Mouse (Mus musculus) ES-E14 (cell line): Measurements from ENCODE around the gene Frmd5. TPM values are rescaled to one million over a fixed set of nuclear protein-coding genes. Genes with fewer than 3 reads are reported as not detected.

Experiments used
- DNase-seq: peaks from one replicate; pipeline ENCODE4 v3.0.0-alpha.2; 2013; ENCODE audit warnings: low read depth, low spot score
- H3K27ac ChIP-seq: 2 replicates; pipeline ENCODE4 v1.5.1; 2012; ENCODE audit warnings: low read depth, mild to moderate bottlenecking, low read length, moderate library complexity, mixed read lengths; ENCODE audit not compliant: poor library complexity, insufficient read depth, severe bottlenecking
- H3K36me3 ChIP-seq: 2 replicates; pipeline ENCODE4 v1.6.1; 2012; ENCODE audit warnings: mild to moderate bottlenecking, low read length, moderate library complexity, mixed read lengths; ENCODE audit not compliant: control insufficient read depth, poor library complexity, insufficient read depth, severe bottlenecking
- H3K4me1 ChIP-seq, 2 experiments: fragments of 150-350 bp in 1 of 2; sonication (generic) in 1 of 2; 2 replicates each; pipeline ENCODE4 v1.6.1; 2012; ENCODE audit warnings: low read length in 2 of 2, mild to moderate bottlenecking in 1 of 2, mixed read lengths in 1 of 2; ENCODE audit not compliant: control insufficient read depth in 2 of 2, insufficient read depth in 2 of 2, poor library complexity in 1 of 2
- H3K4me3 ChIP-seq, 2 experiments: fragments of 150-350 bp in 1 of 2; sonication (generic) in 1 of 2; 2 replicates each; pipeline ENCODE4 v1.5.1; 2012; ENCODE audit warnings: low read length in 2 of 2, low read depth in 1 of 2, mild to moderate bottlenecking in 1 of 2, mixed read lengths in 1 of 2; ENCODE audit not compliant: insufficient read depth in 1 of 2, poor library complexity in 1 of 2, severe bottlenecking in 1 of 2
- H3K9ac ChIP-seq: 2 replicates; pipeline ENCODE4 v1.6.1; 2012; ENCODE audit warnings: low read depth, mild to moderate bottlenecking, low read length, mixed read lengths; ENCODE audit not compliant: poor library complexity, insufficient read depth, severe bottlenecking
- H3K9me3 ChIP-seq: fragments of 150-350 bp; sonication (generic); 2 replicates; pipeline ENCODE4 v1.6.1; 2012; ENCODE audit warnings: low read depth, mild to moderate bottlenecking, low read length; ENCODE audit not compliant: control insufficient read depth, insufficient read depth
- CHD2 ChIP-seq: IDR thresholded peaks from 2 replicates; pipeline ENCODE4 v1.6.1; 2014; ENCODE audit warnings: mild to moderate bottlenecking, low read depth, low read length, inconsistent platforms
- HCFC1 ChIP-seq: IDR thresholded peaks from 2 replicates; pipeline ENCODE4 v1.6.1; 2012; ENCODE audit warnings: low read length, inconsistent platforms, borderline replicate concordance; ENCODE audit not compliant: insufficient read depth
- MAFK ChIP-seq: IDR thresholded peaks from 2 replicates; pipeline ENCODE4 v1.6.1; 2014; ENCODE audit warnings: mild to moderate bottlenecking, low read depth, low read length, inconsistent platforms; ENCODE audit not compliant: insufficient read depth
- ZC3H11A ChIP-seq: IDR thresholded peaks from 2 replicates; pipeline ENCODE4 v1.6.1; 2012; ENCODE audit warnings: low read depth, mild to moderate bottlenecking, inconsistent platforms, low read length, borderline replicate concordance
- ZNF384 ChIP-seq: IDR thresholded peaks from 2 replicates; pipeline ENCODE4 v1.6.1; 2012; ENCODE audit warnings: low read depth, low read length, inconsistent platforms
- in situ Hi-C, 2 experiments: fragments of 600-800 bp; cut with MboI; formaldehyde crosslinking; loops; one replicate each; pipeline ENCODE4 v1.15.1; 2025; ENCODE audit warnings: low sequenced_read_pairs in 2 of 2, inconsistent platforms in 1 of 2; ENCODE audit not compliant: unreplicated experiment in 2 of 2
- total RNA-seq: library from RNA; depleted of rRNA; stranded (reverse); fragments of 300-350 nt; gene quantifications from 2 replicates; pipeline ENCODE4 v1.2.3, GENCODE M21; 2012

The Frmd5 gene
- total RNA-seq, 1 experiment, result 4.8 TPM

DNA sequence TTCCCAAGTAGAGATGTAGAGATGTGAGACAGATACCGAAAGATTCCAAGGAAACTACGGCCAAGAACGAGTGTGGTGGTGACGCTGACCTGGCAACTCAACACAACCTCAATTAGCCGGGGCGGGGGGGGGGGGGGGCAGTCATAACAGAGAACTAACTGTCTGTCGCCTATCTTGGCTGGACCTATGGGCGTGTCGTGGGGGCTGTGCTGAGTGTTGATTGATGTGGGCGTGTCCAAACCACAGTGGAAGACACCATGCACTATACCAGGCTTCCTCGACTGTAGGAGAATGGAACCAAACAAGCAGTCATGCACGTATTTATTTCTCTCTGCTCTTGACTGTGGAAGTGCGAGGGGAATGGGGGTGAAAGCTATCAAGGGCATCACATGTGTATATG is 19.1 kb downstream of the Frmd5 start:
- Histone ChIP-seq H3K9ac (no peak overlapping the region), H3K36me3 (no peaks in the 10 kb centered on the region), H3K9me3 (no peaks in the 10 kb centered on the region), H3K4me1 (peaks cover 0 to 5% of the 10 kb centered on the region in 2 experiments; a peak in 1 of 4 replicates), H3K4me3 (no peak overlapping the region), H3K27ac (no peak overlapping the region)
- in situ Hi-C loops, result no loop called here
- TF ChIP-seq HCFC1, result no peak
- no peak for TF ChIP-seq CHD2
- TF ChIP-seq ZC3H11A, result no peak
- no peak for TF ChIP-seq ZNF384
- TF ChIP-seq MAFK, result no peak
- no peak for DNase-seq

GRCm38 (mm10) chr2:121787271-121787670 is 19.6 kb downstream of the Frmd5 start:
- no peak for DNase-seq
- TF ChIP-seq CHD2 (no peak), ZNF384 (no peak), MAFK (no peak), HCFC1 (no peak), ZC3H11A (no peak)

GRCm38 (mm10) chr2:121776219-121776618 is 30.7 kb downstream of the Frmd5 start:
- Histone ChIP-seq H3K27ac (no peak overlapping the region), H3K4me1 (no peaks in the 10 kb centered on the region), H3K4me3 (no peak overlapping the region), H3K9me3 (no peaks in the 10 kb centered on the region), H3K9ac (no peak overlapping the region), H3K36me3 (no peaks in the 10 kb centered on the region)
- no peak for DNase-seq
- TF ChIP-seq MAFK, result no peak
- no peak for TF ChIP-seq CHD2
- TF ChIP-seq ZC3H11A, result no peak
- no peak for TF ChIP-seq HCFC1
- no peak for TF ChIP-seq ZNF384
- in situ Hi-C loops, result no loop called here

More at GRCm38 (mm10) chr2:121787271-121787670, 19.6 kb downstream of the Frmd5 start:
- Histone ChIP-seq H3K9ac (no peak overlapping the region), H3K4me1 (peaks cover 0 to 5% of the 10 kb centered on the region in 2 experiments; a peak in 1 of 4 replicates), H3K36me3 (no peaks in the 10 kb centered on the region), H3K4me3 (no peak overlapping the region), H3K9me3 (no peaks in the 10 kb centered on the region), H3K27ac (no peak overlapping the region)
- in situ Hi-C loops, result no loop called here

DNA sequence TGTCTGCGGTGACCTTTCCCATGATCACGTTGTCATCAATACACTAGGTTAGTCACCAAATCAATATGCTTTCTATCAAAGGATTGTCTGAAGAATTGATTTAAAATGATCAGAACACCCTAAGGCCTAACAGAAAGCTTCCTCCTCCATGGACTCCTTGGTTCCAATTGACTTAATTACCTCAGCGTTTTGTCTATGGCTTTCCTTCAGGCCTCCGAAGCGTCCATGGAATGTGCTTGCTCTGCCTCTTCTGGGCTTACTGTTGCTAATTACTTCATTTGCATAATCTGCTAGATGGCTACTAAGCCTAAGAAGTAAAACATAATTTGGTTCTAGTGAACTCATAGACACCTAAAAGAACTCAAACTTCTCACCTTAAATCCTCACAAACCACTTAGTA is 42.0 kb downstream of the Frmd5 start:
- H3K9ac ChIP-seq, result no peak overlapping the region
- in situ Hi-C loops, result no loop called here
- H3K36me3 ChIP-seq, result no peaks in the 10 kb centered on the region
- H3K27ac ChIP-seq, result no peak overlapping the region
- no peak overlapping the region for H3K4me3 ChIP-seq
- TF ChIP-seq CHD2 (no peak), ZNF384 (no peak), ZC3H11A (no peak), MAFK (no peak), HCFC1 (no peak)
- no peaks in the 10 kb centered on the region for H3K9me3 ChIP-seq
- peaks cover 0 to 4% of the 10 kb centered on the region in 2 experiments; a peak in 1 of 4 replicates for H3K4me1 ChIP-seq
- DNase-seq, result no peak

- Histone ChIP-seq H3K4me3 (no peak overlapping the region), H3K9me3 (no peaks in the 10 kb centered on the region), H3K9ac (no peak overlapping the region), H3K36me3 (no peaks in the 10 kb centered on the region), H3K4me1 (peaks cover 0 to 4% of the 10 kb centered on the region in 2 experiments; a peak in 1 of 4 replicates), H3K27ac (no peak overlapping the region)
- DNase-seq, result no peak
- no peak for TF ChIP-seq CHD2
- no peak for TF ChIP-seq ZNF384
- no peak for TF ChIP-seq MAFK
- TF ChIP-seq ZC3H11A, result no peak
- TF ChIP-seq HCFC1, result no peak
- in situ Hi-C loops, result no loop called here
Observed at GRCm38 (mm10) chr2:121761861-121762260, 45.0 kb downstream of the Frmd5 start.
